16 mouse cellular contexts compared by ENCODE assay signal in genomic region chr19:37647994-37648393, GRCm38 (mm10). TPM values are rescaled to one million over a fixed set of nuclear protein-coding genes. Genes with fewer than 3 reads are reported as not detected.
A peak's percentile ranks its signal among the peaks of the same experiment; 100 is the strongest.
DNase-seq lines count a peak whose midpoint lies in the region; ATAC-seq and TF ChIP-seq lines count a peak whose summit lies in the region.
"Had no signal": no experiment of that assay in that cellular context is flagged by ENCODE, and none has a peak within 500 bp of the region (broad histone marks: within the 10 kb centered on the region; RNA-seq: fewer than 3 reads in every experiment).

No protein-coding gene starts in this region.

- TF ChIP-seq EP300 in heart, adult 2 months (IDR thresholded peaks at IDR 0.05; ENCODE audit: insufficient read depth, low read depth, low read length), result no peak
- no peak for TF ChIP-seq EP300 in liver, embryonic 14.5 days (IDR thresholded peaks at IDR 0.05; ENCODE audit: low read depth)
- TF ChIP-seq EP300 in MEL (IDR thresholded peaks at IDR 0.05; ENCODE audit: low read depth in 1 of 2, low read length in 2 of 2), result no peak

- no peak overlapping the region for H3K4me3 ChIP-seq in heart, adult 2 months
- no peak overlapping the region for H3K4me3 ChIP-seq in heart, embryonic 11.5 days (ENCODE audit: low read depth, low read length)
- H3K4me3 ChIP-seq in liver, embryonic 14.5 days (ENCODE audit: insufficient read depth in 1 of 2, low read depth in 2 of 2, low read length in 2 of 2), result no peak overlapping the region
- H3K4me3 ChIP-seq in liver, embryonic 12.5 days, result no peak overlapping the region
- no peak overlapping the region for H3K4me3 ChIP-seq in MEL (ENCODE audit: control insufficient read depth in 1 of 2, insufficient read depth in 1 of 2, low read depth in 2 of 2, low read length in 2 of 2)
- H3K4me3 ChIP-seq in cerebellum, adult 2 months (replicated peaks; ENCODE audit: insufficient read depth, low read depth, low read length), result no peak overlapping the region
- H3K4me3 ChIP-seq: forebrain, embryonic 15.5 days; neural tube, embryonic 15.5 days had no signal

- H3K79me2 ChIP-seq in heart, adult 2 months (replicated peaks; ENCODE audit: control insufficient read depth, insufficient read depth, low read length), result no peaks in the 10 kb centered on the region
- H3K79me2 ChIP-seq in MEL (ENCODE audit: control insufficient read depth, insufficient read depth, low read length, poor library complexity), result no peaks in the 10 kb centered on the region

- no peak overlapping the region for H3K27ac ChIP-seq in heart, adult 2 months
- no peak overlapping the region for H3K27ac ChIP-seq in heart, embryonic 11.5 days (ENCODE audit: low read depth, low read length)
- no peak overlapping the region for H3K27ac ChIP-seq in liver, embryonic 14.5 days
- H3K27ac ChIP-seq in liver, embryonic 12.5 days, result no peak overlapping the region
- H3K27ac ChIP-seq in MEL (ENCODE audit: control insufficient read depth, low read depth, low read length), result no peak overlapping the region
- no peak overlapping the region for H3K27ac ChIP-seq in cerebellum, adult 2 months (ENCODE audit: insufficient read depth, low read length)
- H3K27ac ChIP-seq: forebrain, embryonic 15.5 days; neural tube, embryonic 15.5 days had no signal

- TF ChIP-seq RAD21 in MEL (IDR thresholded peaks at IDR 0.05; ENCODE audit: low read depth, low read length), result peak; percentile 10

- no peak overlapping the region for H3K4me2 ChIP-seq in heart, embryonic 11.5 days
- H3K4me2 ChIP-seq in liver, embryonic 14.5 days (ENCODE audit: low read depth), result no peak overlapping the region
- no peak overlapping the region for H3K4me2 ChIP-seq in liver, embryonic 12.5 days
- H3K4me2 ChIP-seq: forebrain, embryonic 15.5 days; neural tube, embryonic 15.5 days had no signal

- DNase-seq in heart, adult 2 months, result no peak
- no peak for DNase-seq in liver, embryonic 14.5 days (ENCODE audit: low read depth in 3 of 3, low spot score in 3 of 3)
- no peak for DNase-seq in MEL (ENCODE audit: low read depth, low spot score)
- DNase-seq in embryo, embryonic 9.5 days (ENCODE audit: extremely low spot score), result peak; percentile 15
- no peak for DNase-seq in cerebellum, adult 2 months
- no peak for DNase-seq in cerebellum, postnatal 4 days (ENCODE audit: low spot score in 2 of 2)
- DNase-seq: lung, postnatal 36 days; right cerebral cortex, postnatal 14 days; thymus, postnatal 36 days had no signal

- TF ChIP-seq POLR2A in heart, adult 2 months (IDR thresholded peaks at IDR 0.05; ENCODE audit: insufficient read depth, low read depth, low read length), result no peak
- no peak for TF ChIP-seq POLR2A in MEL (IDR thresholded peaks at IDR 0.05; ENCODE audit: control insufficient read depth in 1 of 2, insufficient read depth in 1 of 2, low read depth in 1 of 2, low read length in 2 of 2, poor library complexity in 1 of 2)
- no peak for TF ChIP-seq POLR2A in cerebellum, adult 2 months (IDR thresholded peaks at IDR 0.05; ENCODE audit: borderline replicate concordance, insufficient read depth, low read length)

- no peaks in the 10 kb centered on the region for H3K4me1 ChIP-seq in heart, adult 2 months (ENCODE audit: control insufficient read depth, insufficient read depth, low read length)
- H3K4me1 ChIP-seq in heart, embryonic 11.5 days (ENCODE audit: control insufficient read depth, insufficient read depth, low read length), result no peaks in the 10 kb centered on the region
- H3K4me1 ChIP-seq in liver, embryonic 14.5 days (replicated peaks; ENCODE audit: control insufficient read depth in 2 of 2, insufficient read depth in 2 of 2, low read length in 1 of 2), result no peaks in the 10 kb centered on the region
- no peaks in the 10 kb centered on the region for H3K4me1 ChIP-seq in liver, embryonic 12.5 days
- H3K4me1 ChIP-seq in MEL (ENCODE audit: control insufficient read depth in 1 of 2, insufficient read depth in 2 of 2, low read length in 2 of 2), result peaks cover 0 to 8% of the 10 kb centered on the region in 2 experiments; a peak in 1 of 4 replicates
- H3K4me1 ChIP-seq in cerebellum, adult 2 months (ENCODE audit: control insufficient read depth, insufficient read depth, low read length), result no peaks in the 10 kb centered on the region
- H3K4me1 ChIP-seq: forebrain, embryonic 15.5 days; neural tube, embryonic 15.5 days had no signal

- no peaks in the 10 kb centered on the region for H3K36me3 ChIP-seq in heart, adult 2 months (ENCODE audit: control insufficient read depth, insufficient read depth, low read length)
- H3K36me3 ChIP-seq in heart, embryonic 11.5 days (ENCODE audit: control insufficient read depth, insufficient read depth, low read length), result no peaks in the 10 kb centered on the region
- H3K36me3 ChIP-seq in liver, embryonic 14.5 days (replicated peaks; ENCODE audit: control insufficient read depth, insufficient read depth, low read depth), result no peaks in the 10 kb centered on the region; the same call in 1 of the 2 replicates
- peaks cover 43% of the 10 kb centered on the region for H3K36me3 ChIP-seq in liver, embryonic 12.5 days
- peaks cover 2 to 4% of the 10 kb centered on the region in 2 experiments for H3K36me3 ChIP-seq in MEL (ENCODE audit: control insufficient read depth in 1 of 2, insufficient read depth in 2 of 2, low read length in 2 of 2)
- H3K36me3 ChIP-seq: forebrain, embryonic 15.5 days; neural tube, embryonic 15.5 days had no signal

- intact Hi-C loops in heart, adult 2 months (cut with DNase I), result no loop called here

- WGBS in heart, adult 2 months, result 53% methylated on average over 2 of the region's 2 CpGs
- WGBS in heart, embryonic 11.5 days (ENCODE audit: insufficient replicate concordance), result 23% methylated on average over 2 of the region's 2 CpGs
- WGBS in liver, embryonic 14.5 days (ENCODE audit: insufficient replicate concordance), result 71% methylated on average over 2 of the region's 2 CpGs
- 65% methylated on average over 2 of the region's 2 CpGs for WGBS in liver, embryonic 12.5 days (ENCODE audit: insufficient replicate concordance)
- 48% methylated on average over 2 of the region's 2 CpGs for WGBS in cerebellum, adult 2 months

- no peaks in the 10 kb centered on the region for H3K9me3 ChIP-seq in heart, embryonic 11.5 days (replicated peaks; ENCODE audit: control insufficient read depth, low read length)
- H3K9me3 ChIP-seq in liver, embryonic 14.5 days (ENCODE audit: control insufficient read depth, low read length), result no peaks in the 10 kb centered on the region
- H3K9me3 ChIP-seq in liver, embryonic 12.5 days (replicated peaks), result no peaks in the 10 kb centered on the region
- no peaks in the 10 kb centered on the region for H3K9me3 ChIP-seq in MEL (replicated peaks; ENCODE audit: insufficient read depth, low read length)
- H3K9me3 ChIP-seq: forebrain, embryonic 15.5 days; neural tube, embryonic 15.5 days had no signal

- peak; percentile 38 for TF ChIP-seq CTCF in heart, adult 2 months (IDR thresholded peaks at IDR 0.05)
- TF ChIP-seq CTCF in liver, embryonic 14.5 days (IDR thresholded peaks at IDR 0.05; ENCODE audit: low read depth), result peak; percentile 10; the same call in 1 of the 2 replicates
- peak in 1 of 3 experiments; percentile 26; a peak in 2 of 6 replicates for TF ChIP-seq CTCF in MEL (IDR thresholded peaks at IDR 0.05 in 2 of 3, conservative IDR thresholded peaks at IDR 0.05 in 1 of 3; ENCODE audit: control insufficient read depth in 1 of 3, insufficient read depth in 1 of 3, low read depth in 2 of 3, low read length in 3 of 3, poor library complexity in 1 of 3, severe bottlenecking in 1 of 3)
- TF ChIP-seq CTCF in cerebellum, adult 2 months (IDR thresholded peaks at IDR 0.05; ENCODE audit: borderline replicate concordance, insufficient read depth, low read depth, low read length), result no peak

- no peaks in the 10 kb centered on the region for H3K27me3 ChIP-seq in heart, adult 2 months (ENCODE audit: control insufficient read depth, insufficient read depth, low read length)
- H3K27me3 ChIP-seq in heart, embryonic 11.5 days (ENCODE audit: control insufficient read depth, insufficient read depth, low read length), result no peaks in the 10 kb centered on the region
- no peaks in the 10 kb centered on the region for H3K27me3 ChIP-seq in liver, embryonic 14.5 days (ENCODE audit: control insufficient read depth, insufficient read depth, low read length)
- H3K27me3 ChIP-seq in liver, embryonic 12.5 days (replicated peaks), result no peaks in the 10 kb centered on the region
- H3K27me3 ChIP-seq in MEL (ENCODE audit: control insufficient read depth in 1 of 2, insufficient read depth in 2 of 2, low read length in 2 of 2), result no peaks in the 10 kb centered on the region
- H3K27me3 ChIP-seq in cerebellum, adult 2 months (ENCODE audit: control insufficient read depth, insufficient read depth, low read length), result no peaks in the 10 kb centered on the region
- H3K27me3 ChIP-seq: forebrain, embryonic 15.5 days; neural tube, embryonic 15.5 days had no signal

- no peak overlapping the region for H3K9ac ChIP-seq in heart, adult 2 months (ENCODE audit: low read depth, low read length)
- no peak overlapping the region for H3K9ac ChIP-seq in heart, embryonic 11.5 days (ENCODE audit: low read depth, low read length)
- H3K9ac ChIP-seq in liver, embryonic 14.5 days (replicated peaks), result no peak overlapping the region
- H3K9ac ChIP-seq in liver, embryonic 12.5 days, result no peak overlapping the region
- no peak overlapping the region for H3K9ac ChIP-seq in MEL (ENCODE audit: control insufficient read depth, low read depth, low read length, poor library complexity, severe bottlenecking)
- H3K9ac ChIP-seq: forebrain, embryonic 15.5 days; neural tube, embryonic 15.5 days had no signal

- ATAC-seq in heart, embryonic 11.5 days (replicated peaks; ENCODE audit: insufficient number of reproducible peaks, low FRiP score, low TSS enrichment), result no peak
- ATAC-seq in liver, embryonic 14.5 days (ENCODE audit: insufficient read depth), result no peak
- ATAC-seq in liver, embryonic 12.5 days, result no peak
- ATAC-seq: forebrain, embryonic 15.5 days had no signal

RNA-seq across cellular contexts. Expression of gene Cyp26c1, which starts 37.4 kb away (rescaled TPM):
- not detected for total RNA-seq in heart, adult 2 months (2021)
- polyA plus RNA-seq in heart, adult 2 months (2012; rRNA removed), result not detected in 2 replicates
- polyA plus RNA-seq in heart, embryonic 11.5 days (2014; fragmentation: Nextera tagmentation; extraction: Ambion mirVana), result not detected in 2 replicates
- polyA plus RNA-seq in liver, embryonic 14.5 days (2012; rRNA removed), result 0.01 and 0.03 TPM in 2 replicates
- not detected in 2 replicates for polyA plus RNA-seq in liver, embryonic 14.5 days (2014; fragmentation: Nextera tagmentation; extraction: Ambion mirVana)
- not detected in 2 replicates for polyA plus RNA-seq in liver, embryonic 12.5 days (2016; fragmentation: Nextera tagmentation; extraction: Ambion mirVana)
- total RNA-seq in MEL (2012; rRNA removed), result 0.08 TPM in 1 of 2 replicates, not detected in the other
- not detected for polyA plus RNA-seq in MEL (2012; ENCODE audit: insufficient read depth in 1 of 2, insufficient read length in 2 of 2, low read depth in 1 of 2, low replicate concordance in 2 of 2, missing spikeins in 1 of 2)
- polyA plus RNA-seq in cerebellum, adult 2 months (2012; rRNA removed), result not detected in 2 replicates
- total RNA-seq: common myeloid progenitor, adult 5-6 weeks had no signal
- polyA plus RNA-seq: forebrain, embryonic 15.5 days; heart, embryonic 16.5 days; intestine, embryonic 14.5 days; neural tube, embryonic 15.5 days had no signal

RNA-seq across cellular contexts. Expression of gene Cyp26a1, which starts 49.6 kb away (rescaled TPM):
- total RNA-seq in heart, adult 2 months (2021), result under 1 TPM in 1 of 2 experiments, not detected in 1; 0.27 TPM
- 0.33 and 0.67 TPM in 2 replicates for polyA plus RNA-seq in heart, adult 2 months (2012; rRNA removed)
- 0.57 and 0.59 TPM in 2 replicates for polyA plus RNA-seq in heart, embryonic 11.5 days (2014; fragmentation: Nextera tagmentation; extraction: Ambion mirVana)
- 0.16 TPM in 2 replicates for polyA plus RNA-seq in liver, embryonic 14.5 days (2012; rRNA removed)
- polyA plus RNA-seq in liver, embryonic 14.5 days (2014; fragmentation: Nextera tagmentation; extraction: Ambion mirVana), result 0.10 TPM in 1 of 2 replicates, not detected in the other
- 0.14 TPM in 1 of 2 replicates, not detected in the other for polyA plus RNA-seq in liver, embryonic 12.5 days (2016; fragmentation: Nextera tagmentation; extraction: Ambion mirVana)
- not detected in 2 replicates for total RNA-seq in MEL (2012; rRNA removed)
- polyA plus RNA-seq in MEL (2012; ENCODE audit: insufficient read depth in 1 of 2, insufficient read length in 2 of 2, low read depth in 1 of 2, low replicate concordance in 2 of 2, missing spikeins in 1 of 2), result not detected
- polyA plus RNA-seq in cerebellum, adult 2 months (2012; rRNA removed), result not detected in 2 replicates
- total RNA-seq: common myeloid progenitor, adult 5-6 weeks had no signal
- polyA plus RNA-seq: forebrain, embryonic 15.5 days had no signal
